Mouse (Mus musculus): ENCODE measurements around the gene Fer1l5. TPM values are rescaled to one million over a fixed set of nuclear protein-coding genes. Genes with fewer than 3 reads are reported as not detected.

Gene Fer1l5
- total RNA-seq, 2 experiments from 2014 or later, result not detected

DNA sequence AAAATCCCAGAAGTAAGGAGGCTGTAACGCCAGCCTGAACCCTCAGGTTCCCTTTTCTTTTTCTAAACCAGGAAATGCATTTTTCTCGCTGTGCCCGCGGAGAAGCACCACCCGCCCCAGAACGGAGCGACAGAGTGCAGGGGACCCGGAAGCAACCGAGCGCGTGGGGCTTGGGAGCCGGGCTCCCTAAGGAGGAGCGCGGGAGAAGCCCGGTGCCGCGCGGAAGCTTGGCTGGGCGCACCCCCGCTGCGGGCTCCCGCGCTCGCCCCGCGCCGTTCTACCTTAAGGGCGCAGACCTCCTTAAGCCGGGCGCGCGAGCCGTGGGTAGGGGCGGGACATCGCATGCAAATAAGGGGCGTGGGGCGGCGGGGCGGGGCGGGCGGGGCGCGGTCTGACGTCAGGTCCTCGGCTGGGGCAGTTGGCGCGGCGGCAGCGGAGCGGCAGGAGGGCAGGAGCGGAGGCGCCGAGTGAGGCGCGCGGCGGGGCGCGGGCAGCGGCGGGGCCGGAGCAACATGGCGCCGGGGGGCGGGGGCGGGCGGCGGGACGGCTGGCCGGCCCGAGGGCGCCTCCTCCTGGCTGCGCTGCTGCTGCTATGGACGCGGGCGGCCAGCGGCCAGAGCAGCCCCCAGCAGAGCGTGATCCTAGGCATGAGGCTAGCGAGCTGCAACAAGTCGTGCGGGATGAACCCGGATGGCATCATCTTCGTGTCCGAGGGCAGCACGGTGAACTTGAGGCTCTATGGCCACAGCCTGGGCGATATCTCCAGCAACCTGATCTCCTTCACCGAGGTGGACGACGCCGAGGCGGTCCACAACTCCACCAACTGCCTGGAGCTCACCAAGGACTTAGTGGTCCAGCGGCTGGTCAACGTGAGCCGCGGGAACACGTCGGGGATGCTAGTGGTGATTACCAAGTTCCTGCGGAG is 99.4 kb downstream of the Fer1l5 start, which contains the start of gene Cnnm4:
Gene Cnnm4 (plus strand): TSS at position 440 of the 925 bp plus-strand sequence.
- intact Hi-C loops (cut with DNase I), result loop anchor here (1.0 to 5.0 kb wide), 5 partner anchors 19 to 164 kb away; partner anchors contain the start of genes Arid5a, Cnnm3, Kansl3 and Lman2l
- DNase-seq, result peak; percentile 85 to 88

Small RNAs within 50 kb of the gene (microRNA-seq; reads per million reads assigned to microRNA genes)
- 0 reads per million in 2 experiments for gene Mir6898 (ENCODE audit: borderline number of aligned reads in 2 of 2)

Other genes starting within 250 kb of the Fer1l5 start
- 10 to 100 TPM; 29.2 to 31.2 TPM for gene Uggt1, start 127.6 kb upstream of the Fer1l5 start, total RNA-seq (2021)
- gene Neurl3, start 97.6 kb upstream of the Fer1l5 start, total RNA-seq (2021), result 1 to 10 TPM; 3.6 to 3.9 TPM
- gene Arid5a, start 64.6 kb upstream of the Fer1l5 start, total RNA-seq (2021), result 10 to 100 TPM; 10.4 to 15.1 TPM
- gene Kansl3, start 3.1 kb upstream of the Fer1l5 start, total RNA-seq (2021), result 10 to 100 TPM; 58.7 to 63.6 TPM
- 10 to 100 TPM; 21.6 to 28.0 TPM for gene Lman2l, start 73.0 kb downstream of the Fer1l5 start, total RNA-seq (2021)
- 1 to 10 TPM; 3.8 to 4.5 TPM for gene Cnnm4, start 99.3 kb downstream of the Fer1l5 start, total RNA-seq (2021)
- 10 to 100 TPM; 16.0 to 19.2 TPM for gene Cnnm3, start 139.6 kb downstream of the Fer1l5 start, total RNA-seq (2021)
- gene Ankrd23, start 164.6 kb downstream of the Fer1l5 start, total RNA-seq (2021), result 100 to 1,000 TPM; 203 to 373 TPM
- gene Gm42417, start 167.1 kb downstream of the Fer1l5 start, total RNA-seq (2021), result 100 to 1,000 TPM in 1 of 2 experiments, 10 to 100 TPM in 1; 93.9 to 209 TPM
- 1 to 10 TPM; 7.3 to 7.8 TPM for gene Ankrd39, start 175.2 kb downstream of the Fer1l5 start, total RNA-seq (2021)
- gene Sema4c, start 186.1 kb downstream of the Fer1l5 start, total RNA-seq (2021), result 10 to 100 TPM; 15.0 to 17.1 TPM

Data from heart, postnatal 36 days (tissue).